Mouse (Mus musculus): Measurements from ENCODE around the gene Mpig6b. TPM values are rescaled to one million over a fixed set of nuclear protein-coding genes. Genes with fewer than 3 reads are reported as not detected.

The Mpig6b gene
- polyA plus RNA-seq, 2 experiments, result 2.3 to 4.0 TPM

DNA sequence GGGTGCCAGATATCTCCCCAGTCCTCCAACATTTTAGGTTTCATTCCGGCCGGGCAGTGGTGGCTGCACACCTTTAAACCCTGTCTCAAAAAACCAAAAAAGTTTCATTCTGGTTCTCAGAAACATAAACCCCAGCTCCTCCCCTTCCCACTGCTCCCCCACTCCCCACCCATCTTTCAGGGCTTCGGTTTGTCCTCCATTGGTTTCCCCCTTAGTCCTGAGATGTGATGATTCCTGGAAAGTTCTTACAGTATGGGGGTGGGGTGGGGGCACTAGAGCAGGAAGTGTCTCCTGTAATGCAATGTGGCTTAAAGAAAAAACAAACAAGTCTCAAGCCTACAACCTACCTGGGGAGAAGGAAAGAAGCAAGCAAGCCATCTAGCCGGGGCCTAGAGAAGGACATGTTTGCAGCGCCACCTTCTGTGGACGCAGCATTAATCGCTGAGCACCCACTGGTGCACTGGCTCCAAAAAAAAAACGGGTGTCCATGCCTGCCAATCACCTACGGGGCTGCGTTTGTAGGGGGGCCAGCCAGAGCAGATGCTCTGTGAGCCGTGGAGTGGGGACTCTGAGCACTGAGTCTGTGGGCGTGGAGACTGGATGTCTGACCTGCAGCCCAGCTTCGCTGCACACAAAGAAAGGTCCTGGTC lies 39.9 kb upstream of the Mpig6b start:
- no peaks in the 10 kb centered on the region for H3K9me3 ChIP-seq (ENCODE audit: control insufficient read depth, low read length)
- ATAC-seq (ENCODE audit: insufficient read depth) (no peak), DNase-seq (ENCODE audit: low read depth in 3 of 3, low spot score in 3 of 3) (peak in 1 of 3 experiments; percentile 40)
- H3K9ac ChIP-seq (replicated peaks), result peak overlapping the region; percentile 6; the same call in 1 of the 2 replicates
- peaks cover 8% of the 10 kb centered on the region for H3K36me3 ChIP-seq (replicated peaks; ENCODE audit: control insufficient read depth, insufficient read depth, low read depth)
- H3K4me2 ChIP-seq (ENCODE audit: low read depth), result peak overlapping the region; percentile 32; the same call in 1 of the 2 replicates
- H3K4me3 ChIP-seq (ENCODE audit: insufficient read depth in 1 of 2, low read depth in 2 of 2, low read length in 2 of 2), result no peak overlapping the region
- H3K27me3 ChIP-seq (ENCODE audit: control insufficient read depth, insufficient read depth, low read length), result no peaks in the 10 kb centered on the region
- peak overlapping the region; percentile 67 for H3K27ac ChIP-seq
- peaks cover 25 to 34% of the 10 kb centered on the region in 2 experiments for H3K4me1 ChIP-seq (replicated peaks; ENCODE audit: control insufficient read depth in 2 of 2, insufficient read depth in 2 of 2, low read length in 1 of 2)
- TF ChIP-seq CTCF (IDR thresholded peaks at IDR 0.05; ENCODE audit: low read depth) (peak; percentile 87), EP300 (IDR thresholded peaks at IDR 0.05; ENCODE audit: low read depth) (no peak)
- WGBS (ENCODE audit: insufficient replicate concordance), result 21% methylated on average over 13 of the region's 13 CpGs

DNA sequence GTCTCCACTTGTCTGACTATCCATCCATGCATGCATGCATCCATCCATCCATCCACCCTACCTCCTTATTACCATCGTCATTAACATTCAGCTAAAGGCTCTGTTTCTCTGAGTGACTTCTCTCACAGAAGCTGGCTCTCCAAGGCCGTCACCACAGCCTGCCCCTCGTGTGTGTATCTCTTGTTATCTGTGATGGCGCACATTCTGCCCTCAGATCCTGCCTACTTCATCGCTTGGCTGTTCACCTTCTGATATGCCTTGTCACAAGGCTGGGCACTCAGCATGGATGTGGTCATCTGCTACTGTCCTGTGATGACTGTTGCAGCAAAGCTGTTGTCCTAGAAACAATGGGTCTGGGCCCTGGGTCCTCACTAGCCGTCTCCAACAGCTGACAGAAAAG lies 38.8 kb upstream of the Mpig6b start:
- peaks cover 25 to 34% of the 10 kb centered on the region in 2 experiments for H3K4me1 ChIP-seq (replicated peaks; ENCODE audit: control insufficient read depth in 2 of 2, insufficient read depth in 2 of 2, low read length in 1 of 2)
- ATAC-seq (ENCODE audit: insufficient read depth) (peak; percentile 89), DNase-seq (ENCODE audit: low read depth in 3 of 3, low spot score in 3 of 3) (peak; percentile 74 to 79 (median 78))
- H3K27ac ChIP-seq, result peak overlapping the region; percentile 67
- H3K4me2 ChIP-seq (ENCODE audit: low read depth), result peak overlapping the region; percentile 48
- 18% methylated on average over 6 of the region's 6 CpGs for WGBS (ENCODE audit: insufficient replicate concordance)
- peak overlapping the region; percentile 53 for H3K9ac ChIP-seq (replicated peaks)
- no peak overlapping the region for H3K4me3 ChIP-seq (ENCODE audit: insufficient read depth in 1 of 2, low read depth in 2 of 2, low read length in 2 of 2)
- H3K36me3 ChIP-seq (replicated peaks; ENCODE audit: control insufficient read depth, insufficient read depth, low read depth), result peaks cover 13% of the 10 kb centered on the region
- H3K9me3 ChIP-seq (ENCODE audit: control insufficient read depth, low read length), result no peaks in the 10 kb centered on the region
- no peaks in the 10 kb centered on the region for H3K27me3 ChIP-seq (ENCODE audit: control insufficient read depth, insufficient read depth, low read length)
- TF ChIP-seq EP300 (IDR thresholded peaks at IDR 0.05; ENCODE audit: low read depth), result peak; percentile 91
- no peak for TF ChIP-seq CTCF (IDR thresholded peaks at IDR 0.05; ENCODE audit: low read depth)

DNA sequence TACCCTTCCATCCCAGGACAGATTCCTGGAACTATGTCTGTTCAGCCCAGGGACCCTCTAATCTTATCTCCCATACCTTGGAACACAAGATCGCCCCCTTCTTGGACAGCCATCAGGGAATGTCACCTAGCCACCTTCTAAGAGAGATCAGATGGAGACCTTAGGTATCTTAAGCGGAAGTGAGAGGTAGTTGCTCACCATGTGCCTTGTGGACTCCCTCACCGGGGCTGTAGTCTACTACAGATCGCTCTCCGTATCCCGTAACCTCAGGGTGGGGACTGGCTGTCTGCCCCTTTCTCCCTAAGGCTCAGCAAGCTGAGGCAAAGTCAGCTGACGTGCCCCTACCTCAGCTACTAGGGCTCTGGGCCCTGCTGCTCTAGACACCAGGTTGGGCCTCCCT lies 38.1 kb upstream of the Mpig6b start:
- H3K4me1 ChIP-seq (replicated peaks; ENCODE audit: control insufficient read depth in 2 of 2, insufficient read depth in 2 of 2, low read length in 1 of 2), result peaks cover 25 to 34% of the 10 kb centered on the region in 2 experiments

DNA sequence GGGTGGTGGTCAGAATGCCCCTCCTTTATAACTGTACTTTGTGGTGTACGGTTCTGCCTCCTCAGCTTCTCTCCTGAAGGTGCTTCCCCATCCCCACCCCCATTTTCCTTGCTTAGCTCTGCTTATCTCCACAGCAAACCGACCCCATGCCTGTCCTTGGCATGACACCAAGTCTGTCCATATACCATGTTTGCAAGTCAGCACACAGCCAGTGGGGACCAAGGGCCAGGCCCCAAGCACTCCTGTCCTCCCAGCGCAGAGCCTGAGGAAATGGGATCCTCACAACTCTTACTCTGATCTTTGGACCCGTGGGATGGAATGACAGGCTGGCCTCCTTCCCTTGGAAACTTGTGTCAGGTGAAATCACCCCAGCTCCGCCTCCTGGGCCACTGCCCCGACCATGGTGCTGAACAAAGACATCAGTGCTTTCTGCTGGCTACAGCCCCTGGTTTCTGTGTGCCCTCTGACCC lies 37.3 kb upstream of the Mpig6b start:
- no peak overlapping the region for H3K9ac ChIP-seq (replicated peaks)

More for the DNA sequence above, 38.1 kb upstream of the Mpig6b start:
- Histone ChIP-seq H3K27ac (peak overlapping the region; percentile 67), H3K27me3 (ENCODE audit: control insufficient read depth, insufficient read depth, low read length) (no peaks in the 10 kb centered on the region), H3K4me2 (ENCODE audit: low read depth) (peak overlapping the region; percentile 48), H3K9me3 (ENCODE audit: control insufficient read depth, low read length) (no peaks in the 10 kb centered on the region), H3K4me3 (ENCODE audit: insufficient read depth in 1 of 2, low read depth in 2 of 2, low read length in 2 of 2) (no peak overlapping the region), H3K36me3 (replicated peaks; ENCODE audit: control insufficient read depth, insufficient read depth, low read depth) (peaks cover 13% of the 10 kb centered on the region), H3K9ac (replicated peaks) (peak overlapping the region; percentile 25)
- DNase-seq (ENCODE audit: low read depth in 3 of 3, low spot score in 3 of 3), result no peak
- 66% methylated on average over 7 of the region's 7 CpGs for WGBS (ENCODE audit: insufficient replicate concordance)
- no peak; the same call in 1 of the 2 replicates for ATAC-seq (ENCODE audit: insufficient read depth)
- TF ChIP-seq CTCF (IDR thresholded peaks at IDR 0.05; ENCODE audit: low read depth) (no peak), EP300 (IDR thresholded peaks at IDR 0.05; ENCODE audit: low read depth) (no peak)

DNA sequence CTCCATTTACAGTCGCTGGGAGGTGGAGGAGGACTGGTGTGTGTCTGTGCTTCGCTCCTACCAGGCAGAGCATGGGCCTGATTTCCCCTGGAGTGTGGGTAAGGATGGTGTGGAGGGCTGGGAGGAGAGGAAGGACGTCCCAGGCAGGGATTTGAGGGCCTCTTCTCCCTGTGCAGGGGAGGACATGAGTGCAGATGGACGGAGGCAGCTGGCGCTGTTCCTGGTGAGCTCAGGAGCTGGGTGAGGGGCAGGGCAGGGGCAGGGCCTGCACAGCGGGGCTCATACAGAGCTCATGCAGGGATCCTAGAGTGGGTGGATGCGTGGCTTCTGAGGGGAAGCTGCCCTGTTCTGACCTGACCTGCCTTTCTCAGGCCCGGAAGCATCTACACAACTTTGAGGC lies 36.3 kb upstream of the Mpig6b start:
- DNase-seq (ENCODE audit: low read depth in 3 of 3, low spot score in 3 of 3) (no peak), ATAC-seq (ENCODE audit: insufficient read depth) (no peak)
- TF ChIP-seq CTCF (IDR thresholded peaks at IDR 0.05; ENCODE audit: low read depth) (no peak), EP300 (IDR thresholded peaks at IDR 0.05; ENCODE audit: low read depth) (no peak)
- Histone ChIP-seq H3K36me3 (replicated peaks; ENCODE audit: control insufficient read depth, insufficient read depth, low read depth) (peaks cover 25% of the 10 kb centered on the region), H3K27ac (no peak overlapping the region), H3K4me2 (ENCODE audit: low read depth) (no peak overlapping the region), H3K27me3 (ENCODE audit: control insufficient read depth, insufficient read depth, low read length) (no peaks in the 10 kb centered on the region), H3K4me3 (ENCODE audit: insufficient read depth in 1 of 2, low read depth in 2 of 2, low read length in 2 of 2) (no peak overlapping the region), H3K4me1 (replicated peaks; ENCODE audit: control insufficient read depth in 2 of 2, insufficient read depth in 2 of 2, low read length in 1 of 2) (peaks cover 25 to 34% of the 10 kb centered on the region in 2 experiments), H3K9me3 (ENCODE audit: control insufficient read depth, low read length) (no peaks in the 10 kb centered on the region), H3K9ac (replicated peaks) (no peak overlapping the region)
- 78% methylated on average over 8 of the region's 8 CpGs for WGBS (ENCODE audit: insufficient replicate concordance)

More for the DNA sequence above, 37.3 kb upstream of the Mpig6b start:
- Histone ChIP-seq H3K9me3 (ENCODE audit: control insufficient read depth, low read length) (no peaks in the 10 kb centered on the region), H3K27me3 (ENCODE audit: control insufficient read depth, insufficient read depth, low read length) (no peaks in the 10 kb centered on the region), H3K4me2 (ENCODE audit: low read depth) (no peak overlapping the region), H3K4me3 (ENCODE audit: insufficient read depth in 1 of 2, low read depth in 2 of 2, low read length in 2 of 2) (no peak overlapping the region), H3K36me3 (replicated peaks; ENCODE audit: control insufficient read depth, insufficient read depth, low read depth) (peaks cover 20% of the 10 kb centered on the region), H3K4me1 (replicated peaks; ENCODE audit: control insufficient read depth in 2 of 2, insufficient read depth in 2 of 2, low read length in 1 of 2) (peaks cover 25 to 34% of the 10 kb centered on the region in 2 experiments), H3K27ac (no peak overlapping the region; the same call in 1 of the 2 replicates)
- DNase-seq (ENCODE audit: low read depth in 3 of 3, low spot score in 3 of 3), result no peak
- TF ChIP-seq EP300 (IDR thresholded peaks at IDR 0.05; ENCODE audit: low read depth) (no peak), CTCF (IDR thresholded peaks at IDR 0.05; ENCODE audit: low read depth) (no peak)
- no peak for ATAC-seq (ENCODE audit: insufficient read depth)
- WGBS (ENCODE audit: insufficient replicate concordance), result 48% methylated on average over 6 of the region's 6 CpGs
